Mouse (Mus musculus) MEL (cell line): ENCODE measurements around the gene Fcer2a. TPM values are rescaled to one million over a fixed set of nuclear protein-coding genes. Genes with fewer than 3 reads are reported as not detected.

Source experiments
- DNase-seq: peaks from one replicate; pipeline ENCODE4 v3.0.0; 2011; ENCODE audit warnings: low read depth, low spot score
- H3K27ac ChIP-seq: 2 replicates; pipeline ENCODE4 v1.5.1; 2012; ENCODE audit warnings: low read depth, mild to moderate bottlenecking, control low read depth, low read length, moderate library complexity; ENCODE audit not compliant: control insufficient read depth
- H3K27me3 ChIP-seq, 2 experiments: fragments of 150-350 bp in 1 of 2; sonication (generic) in 1 of 2; 2 replicates each; pipeline ENCODE4 v1.6.1; 2012; ENCODE audit warnings: low read length in 2 of 2, mild to moderate bottlenecking in 2 of 2, improper control_type of control experiment in 1 of 2, moderate library complexity in 1 of 2; ENCODE audit not compliant: insufficient read depth in 2 of 2, control insufficient read depth in 1 of 2
- H3K36me3 ChIP-seq, 2 experiments: 2 replicates each; pipeline ENCODE4 v1.6.1; 2012 to 2014; ENCODE audit warnings: low read length in 2 of 2, improper control_type of control experiment in 1 of 2, inconsistent platforms in 1 of 2, mild to moderate bottlenecking in 1 of 2; ENCODE audit not compliant: insufficient read depth in 2 of 2, control insufficient read depth in 1 of 2
- H3K4me1 ChIP-seq, 2 experiments: fragments of 150-350 bp in 1 of 2; sonication (generic) in 1 of 2; 2 replicates each; pipeline ENCODE4 v1.6.1; 2012; ENCODE audit warnings: low read length in 2 of 2, improper control_type of control experiment in 1 of 2, mild to moderate bottlenecking in 1 of 2; ENCODE audit not compliant: insufficient read depth in 2 of 2, control insufficient read depth in 1 of 2
- H3K4me3 ChIP-seq, 2 experiments: fragments of 150-350 bp in 1 of 2; sonication (generic) in 1 of 2; 2 replicates each; pipeline ENCODE4 v1.5.1; 2012; ENCODE audit warnings: low read depth in 2 of 2, low read length in 2 of 2, mild to moderate bottlenecking in 2 of 2, moderate library complexity in 2 of 2, control low read depth in 1 of 2, improper control_type of control experiment in 1 of 2; ENCODE audit not compliant: control insufficient read depth in 1 of 2, insufficient read depth in 1 of 2
- H3K79me2 ChIP-seq: 2 replicates; pipeline ENCODE4 v1.6.1; 2012; ENCODE audit warnings: mild to moderate bottlenecking, low read length, moderate library complexity; ENCODE audit not compliant: control insufficient read depth, poor library complexity, insufficient read depth
- H3K9ac ChIP-seq: 2 replicates; pipeline ENCODE4 v1.6.1; 2012; ENCODE audit warnings: low read depth, mild to moderate bottlenecking, control low read depth, low read length, moderate library complexity; ENCODE audit not compliant: control insufficient read depth, poor library complexity, severe bottlenecking
- H3K9me3 ChIP-seq: fragments of 150-350 bp; sonication (generic); replicated peaks from 2 replicates; pipeline ENCODE4 v1.6.1; 2012; ENCODE audit warnings: mild to moderate bottlenecking, low read length, improper control_type of control experiment, moderate library complexity; ENCODE audit not compliant: insufficient read depth
- E2F4 ChIP-seq: IDR thresholded peaks from 2 replicates; pipeline ENCODE4 v1.6.1; 2011; ENCODE audit warnings: low read depth, low read length, improper control_type of control experiment, borderline replicate concordance
- ELF1 ChIP-seq: IDR thresholded peaks from 2 replicates; pipeline ENCODE4 v1.6.1; 2014; ENCODE audit warnings: low read depth, mild to moderate bottlenecking, inconsistent platforms, low read length, improper control_type of control experiment, moderate library complexity
- EP300 ChIP-seq, 2 experiments: IDR thresholded peaks; 2 replicates each; pipeline ENCODE4 v1.6.1; 2011; ENCODE audit warnings: improper control_type of control experiment in 2 of 2, low read length in 2 of 2, low read depth in 1 of 2, mild to moderate bottlenecking in 1 of 2
- ETS1 ChIP-seq: IDR thresholded peaks from 2 replicates; pipeline ENCODE4 v1.6.1; 2012; ENCODE audit warnings: low read depth, mild to moderate bottlenecking, inconsistent platforms, low read length, improper control_type of control experiment, moderate library complexity
- GABPA ChIP-seq: IDR thresholded peaks from 2 replicates; pipeline ENCODE4 v1.6.1; 2012; ENCODE audit warnings: low read depth, mild to moderate bottlenecking, inconsistent platforms, low read length, improper control_type of control experiment, moderate library complexity
- JUND ChIP-seq: IDR thresholded peaks from 2 replicates; pipeline ENCODE4 v1.6.1; 2011; ENCODE audit warnings: low read depth, mild to moderate bottlenecking, improper control_type of control experiment, low read length
- MAX ChIP-seq: IDR thresholded peaks from 2 replicates; pipeline ENCODE4 v1.6.1; 2011; ENCODE audit warnings: low read length, improper control_type of control experiment
- MAZ ChIP-seq: IDR thresholded peaks from 2 replicates; pipeline ENCODE4 v1.6.1; 2012; ENCODE audit warnings: low read depth, mild to moderate bottlenecking, inconsistent platforms, low read length, improper control_type of control experiment
- MEF2A ChIP-seq: IDR thresholded peaks from 2 replicates; pipeline ENCODE4 v1.6.1; 2014; ENCODE audit warnings: low read depth, mild to moderate bottlenecking, inconsistent platforms, low read length, improper control_type of control experiment; ENCODE audit not compliant: poor library complexity, insufficient replicate concordance, severe bottlenecking; ENCODE audit errors: extremely low read depth
- MYB ChIP-seq: IDR thresholded peaks from 2 replicates; pipeline ENCODE4 v1.6.1; 2011; ENCODE audit warnings: mild to moderate bottlenecking, low read depth, low read length, improper control_type of control experiment
- NELFE ChIP-seq: IDR thresholded peaks from 2 replicates; pipeline ENCODE4 v1.6.1; 2011; ENCODE audit warnings: low read depth, low read length, improper control_type of control experiment
- POLR2A ChIP-seq, 2 experiments: IDR thresholded peaks; 2 replicates each; pipeline ENCODE4 v1.6.1; 2011 to 2012; ENCODE audit warnings: low read length in 2 of 2, mild to moderate bottlenecking in 2 of 2, control low read depth in 1 of 2, improper control_type of control experiment in 1 of 2, low read depth in 1 of 2, moderate library complexity in 1 of 2; ENCODE audit not compliant: control insufficient read depth in 1 of 2, insufficient read depth in 1 of 2, poor library complexity in 1 of 2
- POLR2AphosphoS5 ChIP-seq: IDR thresholded peaks from 2 replicates; pipeline ENCODE4 v1.6.1; 2012; ENCODE audit warnings: low read depth, borderline replicate concordance, mild to moderate bottlenecking, inconsistent platforms, low read length, moderate library complexity, mixed read lengths
- RCOR1 ChIP-seq: IDR thresholded peaks from 2 replicates; pipeline ENCODE4 v1.6.1; 2012; ENCODE audit warnings: low read depth, mild to moderate bottlenecking, inconsistent platforms, low read length, improper control_type of control experiment
- SIN3A ChIP-seq: IDR thresholded peaks from 2 replicates; pipeline ENCODE4 v1.6.1; 2012; ENCODE audit warnings: low read length, improper control_type of control experiment, inconsistent platforms
- SMC3 ChIP-seq: IDR thresholded peaks from 2 replicates; pipeline ENCODE4 v1.6.1; 2011; ENCODE audit warnings: low read depth, low read length, improper control_type of control experiment
- TAL1 ChIP-seq: IDR thresholded peaks from 2 replicates; pipeline ENCODE4 v1.6.1; 2012; ENCODE audit warnings: mild to moderate bottlenecking, inconsistent platforms, low read length, moderate library complexity, mixed read lengths
- UBTF ChIP-seq: IDR thresholded peaks from 2 replicates; pipeline ENCODE4 v1.6.1; 2012; ENCODE audit warnings: low read depth, mild to moderate bottlenecking, inconsistent platforms, low read length, improper control_type of control experiment, moderate library complexity, borderline replicate concordance; ENCODE audit not compliant: insufficient read depth
- USF1 ChIP-seq: IDR thresholded peaks from 2 replicates; pipeline ENCODE4 v1.6.1; 2014; ENCODE audit warnings: low read depth, mild to moderate bottlenecking, inconsistent platforms, low read length, improper control_type of control experiment, moderate library complexity
- USF2 ChIP-seq, 2 experiments: IDR thresholded peaks; 2 replicates each; pipeline ENCODE4 v1.6.1; 2011 to 2012; ENCODE audit warnings: improper control_type of control experiment in 2 of 2, low read length in 2 of 2, borderline replicate concordance in 1 of 2, inconsistent platforms in 1 of 2, low read depth in 1 of 2, mild to moderate bottlenecking in 1 of 2; ENCODE audit not compliant: insufficient read depth in 1 of 2
- ZC3H11A ChIP-seq: IDR thresholded peaks from 2 replicates; pipeline ENCODE4 v1.6.1; 2012; ENCODE audit warnings: low read depth, mild to moderate bottlenecking, inconsistent platforms, low read length, improper control_type of control experiment
- ZKSCAN1 ChIP-seq: IDR thresholded peaks from 2 replicates; pipeline ENCODE4 v1.6.1; 2012; ENCODE audit warnings: low read depth, mild to moderate bottlenecking, inconsistent platforms, low read length, improper control_type of control experiment, moderate library complexity
- ZMIZ1 ChIP-seq: IDR thresholded peaks from 2 replicates; pipeline ENCODE4 v1.6.1; 2012; ENCODE audit warnings: low read depth, mild to moderate bottlenecking, inconsistent platforms, low read length, improper control_type of control experiment, moderate library complexity
- polyA plus RNA-seq, 2 experiments: library from polyadenylated mRNA; stranded (reverse) in 1 of 2; unstranded in 1 of 2; fragments of >175 nt in 1 of 2; fragments of >200 nt in 1 of 2; gene quantifications; 2 replicates each; pipeline versions ENCODE4 v1.2.1 to v1.2.4; 2012; ENCODE audit warnings: low replicate concordance in 2 of 2, low read depth in 1 of 2; ENCODE audit not compliant: insufficient read length in 2 of 2, insufficient read depth in 1 of 2, missing spikeins in 1 of 2
- total RNA-seq: library from RNA; depleted of rRNA; stranded (reverse); fragments of 300-350 nt; gene quantifications from 2 replicates; pipeline ENCODE4 v1.2.3, GENCODE M21; 2012

Fcer2a gene
- total and polyA plus RNA-seq, 3 experiments: 0.07 TPM; not detected in 2

DNA sequence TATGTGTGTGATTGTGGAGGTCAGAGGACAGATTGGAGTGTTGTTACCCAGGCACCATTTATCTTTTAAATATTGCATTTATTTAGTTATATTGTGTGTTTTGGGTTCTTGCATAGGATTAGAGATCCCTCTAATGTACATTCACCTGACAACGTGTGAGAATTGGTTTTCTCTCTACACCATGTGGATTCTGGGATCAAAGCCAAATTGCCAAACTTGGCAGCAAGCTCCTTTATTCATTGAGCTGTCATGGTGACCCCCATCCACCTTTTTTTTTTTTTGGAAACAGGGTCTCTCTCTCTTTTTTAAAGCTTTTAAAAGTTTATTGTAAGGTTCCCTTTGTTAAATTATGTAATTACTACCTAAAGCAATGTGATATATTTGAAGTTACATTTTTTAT lies 27.1 kb upstream of the Fcer2a start:
- H3K36me3 ChIP-seq: no peaks in the 10 kb centered on the region
- no peaks in the 10 kb centered on the region for H3K4me1 ChIP-seq
- DNase-seq: no peak
- no peak overlapping the region for H3K9ac ChIP-seq
- H3K27ac ChIP-seq: no peak overlapping the region
- no peaks in the 10 kb centered on the region for H3K9me3 ChIP-seq
- H3K27me3 ChIP-seq: no peaks in the 10 kb centered on the region
- H3K79me2 ChIP-seq: no peaks in the 10 kb centered on the region
- H3K4me3 ChIP-seq: no peak overlapping the region
- TF ChIP-seq MAZ (no peak), MYB (no peak), TAL1 (no peak), ELF1 (no peak), RCOR1 (no peak), JUND (no peak), POLR2AphosphoS5 (no peak), POLR2A (IDR thresholded peaks at IDR 0.05; ENCODE audit: control insufficient read depth in 1 of 2, insufficient read depth in 1 of 2, low read depth in 1 of 2, low read length in 2 of 2, poor library complexity in 1 of 2) (no peak), MAX (no peak), E2F4 (no peak), ETS1 (no peak), SMC3 (no peak), ZMIZ1 (no peak), ZC3H11A (no peak), EP300 (IDR thresholded peaks at IDR 0.05; ENCODE audit: low read depth in 1 of 2, low read length in 2 of 2) (no peak), USF2 (IDR thresholded peaks at IDR 0.05; ENCODE audit: borderline replicate concordance in 1 of 2, insufficient read depth in 1 of 2, low read depth in 1 of 2, low read length in 2 of 2) (no peak), ZKSCAN1 (no peak), MEF2A (no peak), NELFE (no peak), UBTF (no peak)

DNA sequence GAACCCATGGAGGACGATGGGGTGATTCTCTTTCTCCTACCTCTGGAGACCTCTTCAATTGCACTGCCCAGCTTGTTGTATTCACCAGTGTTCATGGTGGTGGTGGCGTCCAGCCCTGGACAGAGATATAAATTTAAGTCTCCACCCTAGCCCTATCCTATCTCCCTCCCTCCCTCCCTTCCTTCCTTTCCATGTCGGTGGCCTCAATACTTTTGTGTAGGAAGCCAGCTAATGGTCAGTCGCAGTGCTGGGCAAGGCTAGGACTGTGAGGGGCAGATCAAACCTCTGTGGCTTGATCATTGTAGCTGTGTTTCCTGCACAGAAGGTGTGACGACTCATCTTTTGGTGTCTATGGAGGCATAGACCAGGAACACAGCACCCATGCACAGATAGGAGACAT lies 26.6 kb upstream of the Fcer2a start, which contains the start of gene Clec4g:
Gene Clec4g, minus strand, starts transcription at position 101 of the 400 bp plus-strand sequence.
- H3K9me3 ChIP-seq: no peaks in the 10 kb centered on the region
- no peak within 1 kb of the TSS for H3K9ac ChIP-seq
- H3K4me1 ChIP-seq: no peaks in the 10 kb centered on the region
- TF ChIP-seq ZMIZ1: no peak
- TF ChIP-seq MAX: no peak
- TF ChIP-seq NELFE: no peak
- TF ChIP-seq USF1: no peak
- TF ChIP-seq GABPA: no peak
- TF ChIP-seq SIN3A: no peak
- H3K79me2 ChIP-seq: no peaks in the 10 kb centered on the region
- H3K27ac ChIP-seq: no peak within 1 kb of the TSS
- no peaks in the 10 kb centered on the region for H3K36me3 ChIP-seq
- no peaks in the 10 kb centered on the region for H3K27me3 ChIP-seq
- no peak for DNase-seq
- H3K4me3 ChIP-seq: no peak within 1 kb of the TSS
